Mouse (Mus musculus): ENCODE results near the gene Gm12117.

GRCm38 (mm10) chr11:33300859-33301258 lies 24.3 kb upstream of the Gm12117 start:
- TF ChIP-seq CTCF (conservative IDR thresholded peaks at IDR 0.05; ENCODE audit: low read length) (no peak), NANOG (IDR thresholded peaks at IDR 0.05; ENCODE audit: borderline replicate concordance, low read length) (no peak), POU5F1 (IDR thresholded peaks at IDR 0.05; ENCODE audit: borderline replicate concordance, low read length) (no peak)
